Comparison of ENCODE assay signal across 8 mouse cellular contexts in genomic region chr7:89339142-89339435, GRCm38 (mm10).
A peak's percentile ranks its signal among the peaks of the same experiment; 100 is the strongest.
DNase-seq lines count a peak whose midpoint lies in the region; ATAC-seq and TF ChIP-seq lines count a peak whose summit lies in the region.

No protein-coding gene starts in this region.

- H3K4me1 ChIP-seq in heart, embryonic 11.5 days (ENCODE audit: control insufficient read depth, insufficient read depth, low read length) = peaks cover 15% of the 10 kb centered on the region
- peaks cover 25% of the 10 kb centered on the region for H3K4me1 ChIP-seq in G1E (ENCODE audit: insufficient read depth, low read depth, low read length)
- peaks cover 25% of the 10 kb centered on the region for H3K4me1 ChIP-seq in hindbrain, embryonic 10.5 days (replicated peaks)

- intact Hi-C loops in heart, postnatal 36 days (cut with DNase I) = loop anchor here (2.0 to 5.0 kb wide), 2 partner anchors 63 to 72 kb away; partner anchors contain the start of genes Fzd4 and Tmem135

- no peak for DNase-seq in heart, postnatal 36 days
- no peak for DNase-seq in G1E (ENCODE audit: low spot score)
- no peak for DNase-seq in hindbrain, embryonic 10.5 days (ENCODE audit: low spot score)
- DNase-seq in thymus, postnatal 0 days (ENCODE audit: low spot score) = no peak
- DNase-seq in embryo, embryonic 9.5 days (ENCODE audit: extremely low spot score) = no peak
- no peak for DNase-seq in spleen, postnatal 4 days (ENCODE audit: low spot score in 2 of 2)

- no peaks in the 10 kb centered on the region for H3K9me3 ChIP-seq in heart, embryonic 11.5 days (replicated peaks; ENCODE audit: control insufficient read depth, low read length)
- no peaks in the 10 kb centered on the region for H3K9me3 ChIP-seq in G1E (replicated peaks)
- no peaks in the 10 kb centered on the region for H3K9me3 ChIP-seq in hindbrain, embryonic 10.5 days

- peak overlapping the region; percentile 87; the same call in 1 of the 2 replicates for H3K9ac ChIP-seq in heart, embryonic 11.5 days (ENCODE audit: low read depth, low read length)

- H3K27ac ChIP-seq in heart, embryonic 11.5 days (ENCODE audit: low read depth, low read length) = peak overlapping the region; percentile 31; the same call in 1 of the 2 replicates
- peak overlapping the region; percentile 96 for H3K27ac ChIP-seq in hindbrain, embryonic 10.5 days

- H3K4me3 ChIP-seq in heart, embryonic 11.5 days (ENCODE audit: low read depth, low read length) = peak overlapping the region; percentile 75
- peak overlapping the region; percentile 95 for H3K4me3 ChIP-seq in G1E (ENCODE audit: low read depth, low read length)
- peak overlapping the region; percentile 94 for H3K4me3 ChIP-seq in hindbrain, embryonic 10.5 days

- H3K27me3 ChIP-seq in heart, embryonic 11.5 days (ENCODE audit: control insufficient read depth, insufficient read depth, low read length) = no peaks in the 10 kb centered on the region
- no peaks in the 10 kb centered on the region for H3K27me3 ChIP-seq in G1E (ENCODE audit: insufficient read depth, low read length)
- no peaks in the 10 kb centered on the region for H3K27me3 ChIP-seq in hindbrain, embryonic 10.5 days (ENCODE audit: insufficient read depth, poor library complexity, severe bottlenecking)

- peak overlapping the region; percentile 86 for H3K4me2 ChIP-seq in heart, embryonic 11.5 days

- H3K36me3 ChIP-seq in heart, embryonic 11.5 days (ENCODE audit: control insufficient read depth, insufficient read depth, low read length) = no peaks in the 10 kb centered on the region
- H3K36me3 ChIP-seq in G1E (replicated peaks) = peaks cover 9% of the 10 kb centered on the region
- H3K36me3 ChIP-seq in hindbrain, embryonic 10.5 days = no peaks in the 10 kb centered on the region

- no peak for TF ChIP-seq CTCF in G1E (IDR thresholded peaks at IDR 0.05; ENCODE audit: low read depth, low read length)

- no peak; the same call in 1 of the 2 replicates for ATAC-seq in heart, embryonic 11.5 days (replicated peaks; ENCODE audit: insufficient number of reproducible peaks, low FRiP score, low TSS enrichment)
- ATAC-seq in G1E (ENCODE audit: extremely low read depth, insufficient number of reproducible peaks, low FRiP score, poor library complexity, severe bottlenecking) = peak; percentile 43; the same call in 1 of the 2 replicates
- peak; percentile 88 for ATAC-seq in megakaryocyte-erythroid progenitor cell, adult 5-6 weeks (replicated peaks; ENCODE audit: low FRiP score, low TSS enrichment, poor library complexity, severe bottlenecking)
